Mouse (Mus musculus) erythroblast, embryonic 14.5 days (primary cell): ENCODE data around the gene Ap5z1. TPM values are rescaled to one million over a fixed set of nuclear protein-coding genes. Genes with fewer than 3 reads are reported as not detected.

ENCODE experiments used
- H3K27me3 ChIP-seq: 2 replicates; pipeline ENCODE4 v1.6.1; 2012; ENCODE audit warnings: inconsistent platforms; ENCODE audit not compliant: control insufficient read depth
- H3K36me3 ChIP-seq: 2 replicates; pipeline ENCODE4 v1.6.1; 2012; ENCODE audit warnings: mild to moderate bottlenecking, inconsistent platforms; ENCODE audit not compliant: control insufficient read depth
- H3K4me1 ChIP-seq: 2 replicates; pipeline ENCODE4 v1.6.1; 2012; ENCODE audit warnings: inconsistent platforms; ENCODE audit not compliant: control insufficient read depth
- H3K4me3 ChIP-seq: replicated peaks from 2 replicates; pipeline ENCODE3; 2012; ENCODE audit warnings: moderate library complexity, mild to moderate bottlenecking, inconsistent platforms
- H3K9me3 ChIP-seq: 2 replicates; pipeline ENCODE4 v1.6.1; 2012; ENCODE audit warnings: low read length, inconsistent platforms, mixed read lengths; ENCODE audit not compliant: control insufficient read depth
- GATA1 ChIP-seq: IDR thresholded peaks from 2 replicates; pipeline ENCODE4 v1.6.1; 2012; ENCODE audit warnings: low read length, inconsistent platforms, mixed read lengths
- TAL1 ChIP-seq: IDR thresholded peaks from 3 replicates; pipeline ENCODE4 v1.6.1; 2012; ENCODE audit warnings: low read length, inconsistent platforms, mixed read lengths
- polyA plus RNA-seq: library from polyadenylated mRNA; stranded (reverse); fragments of >175 nt; gene quantifications from 2 replicates; pipeline ENCODE4 v1.2.3, GENCODE M21; 2012

Ap5z1 gene
- polyA plus RNA-seq, result 1.7 and 1.9 TPM in 2 replicates

GRCm38 (mm10) chr5:142463461-142464454, at the start of gene Ap5z1:
Gene Ap5z1 (plus strand): TSS chr5:142463944.
- H3K27me3 ChIP-seq, result no peaks in the 10 kb centered on the region
- H3K4me1 ChIP-seq, result peaks cover 28% of the 10 kb centered on the region
- H3K36me3 ChIP-seq, result peaks cover 36% of the 10 kb centered on the region
- peaks cover 6% of the 10 kb centered on the region for H3K9me3 ChIP-seq
- H3K4me3 ChIP-seq, result peak within 1 kb of the TSS; percentile 66
- TF ChIP-seq TAL1 (no peak), GATA1 (no peak)

GRCm38 (mm10) chr5:142415401-142415800, 48.3 kb upstream of the Ap5z1 start:
- H3K36me3 ChIP-seq, result peaks cover 24% of the 10 kb centered on the region
- H3K4me1 ChIP-seq, result peaks cover 14% of the 10 kb centered on the region
- H3K9me3 ChIP-seq, result no peaks in the 10 kb centered on the region
- H3K27me3 ChIP-seq, result no peaks in the 10 kb centered on the region
- TF ChIP-seq TAL1, result no peak
- TF ChIP-seq GATA1, result no peak
- no peak overlapping the region for H3K4me3 ChIP-seq

- TF ChIP-seq GATA1 (no peak), TAL1 (no peak)
- no peaks in the 10 kb centered on the region for H3K27me3 ChIP-seq
Measured at GRCm38 (mm10) chr5:142416070-142416775, 47.5 kb upstream of the Ap5z1 start.

DNA sequence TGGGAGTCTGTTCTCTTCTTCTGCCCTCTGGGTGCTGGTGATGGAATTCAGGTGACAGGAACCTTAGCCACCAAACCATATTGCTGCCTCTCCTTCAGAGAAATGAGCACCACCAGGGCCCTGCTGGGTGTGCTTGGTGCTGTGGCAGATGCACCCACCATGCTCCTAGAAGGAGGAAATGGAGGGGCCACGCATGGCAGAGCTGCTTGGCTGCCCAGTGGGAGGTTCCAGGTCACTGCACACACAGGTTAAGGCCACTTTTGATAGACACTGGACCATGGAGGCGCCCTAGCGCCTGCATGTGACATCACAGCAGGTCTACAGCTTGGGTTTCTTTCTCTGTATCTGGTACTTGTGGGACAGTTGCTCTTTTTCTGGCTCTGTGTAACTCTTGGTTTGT, 46.6 kb upstream of the Ap5z1 start:
- Histone ChIP-seq H3K9me3 (no peaks in the 10 kb centered on the region), H3K36me3 (peaks cover 34% of the 10 kb centered on the region), H3K4me1 (peaks cover 14% of the 10 kb centered on the region), H3K4me3 (no peak overlapping the region), H3K27me3 (no peaks in the 10 kb centered on the region)
- TF ChIP-seq TAL1 (no peak), GATA1 (no peak)

More at GRCm38 (mm10) chr5:142416070-142416775, 47.5 kb upstream of the Ap5z1 start:
- no peak overlapping the region for H3K4me3 ChIP-seq
- H3K36me3 ChIP-seq, result peaks cover 30% of the 10 kb centered on the region
- peaks cover 14% of the 10 kb centered on the region for H3K4me1 ChIP-seq
- H3K9me3 ChIP-seq, result no peaks in the 10 kb centered on the region

DNA sequence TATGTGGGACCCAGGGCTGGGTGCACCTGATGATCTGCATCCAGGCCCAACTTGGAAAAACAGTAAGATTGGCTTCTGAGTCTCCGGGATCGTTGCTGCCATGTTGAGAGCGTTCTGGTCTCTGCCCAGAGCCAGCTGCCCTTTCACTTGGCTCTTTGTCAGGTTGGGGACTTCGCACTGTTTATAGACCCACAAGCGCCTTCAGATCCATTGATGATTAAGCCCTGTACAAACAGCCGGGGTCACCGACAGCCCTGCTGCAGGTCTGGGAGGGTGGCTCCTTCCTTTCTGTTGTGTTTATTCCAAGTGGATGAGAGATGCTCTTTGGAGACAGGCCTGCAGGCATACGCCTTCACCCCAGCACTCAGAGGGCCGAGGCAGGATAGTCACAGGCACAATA, 45.9 kb upstream of the Ap5z1 start:
- TF ChIP-seq GATA1 (no peak), TAL1 (no peak)
- Histone ChIP-seq H3K36me3 (peaks cover 37% of the 10 kb centered on the region), H3K9me3 (no peaks in the 10 kb centered on the region), H3K27me3 (no peaks in the 10 kb centered on the region), H3K4me3 (no peak overlapping the region), H3K4me1 (peaks cover 13% of the 10 kb centered on the region)

- H3K36me3 ChIP-seq, result peaks cover 37% of the 10 kb centered on the region
- TF ChIP-seq GATA1, result no peak
- H3K27me3 ChIP-seq, result no peaks in the 10 kb centered on the region
- no peak overlapping the region for H3K4me3 ChIP-seq
- H3K4me1 ChIP-seq, result peaks cover 12% of the 10 kb centered on the region
- H3K9me3 ChIP-seq, result no peaks in the 10 kb centered on the region
Measured at GRCm38 (mm10) chr5:142418419-142418818, 45.3 kb upstream of the Ap5z1 start.

- Histone ChIP-seq H3K4me3 (no peak overlapping the region), H3K4me1 (peaks cover 25% of the 10 kb centered on the region), H3K9me3 (no peaks in the 10 kb centered on the region), H3K36me3 (peaks cover 34% of the 10 kb centered on the region), H3K27me3 (no peaks in the 10 kb centered on the region)
- no peak for TF ChIP-seq TAL1
- no peak for TF ChIP-seq GATA1
Measured at GRCm38 (mm10) chr5:142420317-142420716, 43.4 kb upstream of the Ap5z1 start.

- no peak overlapping the region for H3K4me3 ChIP-seq
- H3K4me1 ChIP-seq, result peaks cover 25% of the 10 kb centered on the region
- H3K9me3 ChIP-seq, result no peaks in the 10 kb centered on the region
- H3K27me3 ChIP-seq, result no peaks in the 10 kb centered on the region
- H3K36me3 ChIP-seq, result peaks cover 34% of the 10 kb centered on the region
- no peak for TF ChIP-seq TAL1
- TF ChIP-seq GATA1, result no peak
Measured at GRCm38 (mm10) chr5:142420920-142421319, 42.8 kb upstream of the Ap5z1 start.

DNA sequence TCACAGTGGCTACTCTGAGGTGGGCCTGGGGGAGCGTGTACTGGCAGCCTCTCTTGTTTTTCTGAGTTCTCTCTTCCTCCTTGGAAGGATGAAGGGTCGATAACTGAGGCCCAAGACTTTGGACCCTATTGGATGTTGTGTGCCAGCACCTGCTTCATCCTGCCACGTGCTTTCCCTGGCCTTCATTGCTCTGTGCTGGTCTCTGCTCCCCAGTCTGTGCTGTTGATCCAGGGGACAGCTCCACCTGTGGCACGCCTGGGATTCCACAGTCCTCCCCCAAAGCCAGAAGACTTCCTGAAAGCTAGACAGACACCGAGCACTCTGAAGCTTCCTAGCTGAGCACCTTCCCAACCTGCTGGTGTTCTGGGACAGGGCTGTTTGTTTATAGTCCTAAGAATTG, 41.9 kb upstream of the Ap5z1 start:
- H3K27me3 ChIP-seq, result no peaks in the 10 kb centered on the region
- H3K4me1 ChIP-seq, result peaks cover 17% of the 10 kb centered on the region
- no peak for TF ChIP-seq GATA1
- TF ChIP-seq TAL1, result no peak; the same call in 2 of the 3 replicates
- H3K36me3 ChIP-seq, result peaks cover 34% of the 10 kb centered on the region
- H3K4me3 ChIP-seq, result no peak overlapping the region
- H3K9me3 ChIP-seq, result no peaks in the 10 kb centered on the region
